Mouse (Mus musculus): Measurements from ENCODE around the gene Gm49333. TPM values are rescaled to one million over a fixed set of nuclear protein-coding genes. Genes with fewer than 3 reads are reported as not detected.
"Not testable (repeated sequence)": the region's sequence is repeated elsewhere in the genome, so short reads cannot be mapped to it uniquely, and the experiment has no call there.

Gm49333 gene
- polyA plus RNA-seq, 1 experiment from 2014 or later: 0.08 TPM

DNA sequence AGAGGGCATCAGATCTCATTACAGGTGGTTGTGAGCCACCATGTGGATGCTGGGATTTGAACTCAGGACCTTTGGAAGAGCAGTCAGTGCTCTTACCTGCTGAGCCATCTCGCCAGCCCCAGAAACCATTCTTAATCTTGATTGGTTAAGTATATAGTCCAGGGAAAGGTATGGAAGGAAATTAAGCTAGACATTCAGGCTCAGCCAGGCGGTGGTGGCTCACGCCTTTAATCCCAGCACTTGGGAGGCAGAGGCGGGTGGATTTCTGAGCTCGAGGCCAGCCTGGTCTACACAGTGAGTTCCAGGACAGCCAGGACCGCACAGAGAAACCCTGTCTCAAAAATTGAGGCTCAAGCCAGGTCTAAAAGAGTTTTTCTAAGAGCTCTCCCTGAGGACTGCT is 56.6 kb downstream of the Gm49333 start, which contains the start of gene Eif4g1:
Eif4g1 (plus strand) TSS at position 301 of the 400 bp plus-strand sequence.
- not testable (repeated sequence) for H3K9me3 ChIP-seq (replicated peaks); H3K27ac ChIP-seq (replicated peaks); H3K4me3 ChIP-seq (replicated peaks); H3K4me2 ChIP-seq; H3K4me1 ChIP-seq (replicated peaks); H3K27me3 ChIP-seq; ATAC-seq (ENCODE audit: insufficient read depth); H3K9ac ChIP-seq
- H3K36me3 ChIP-seq (replicated peaks): peaks cover 10% of the 10 kb centered on the region
- WGBS (ENCODE audit: insufficient replicate concordance): 87% methylated on average over 5 of the region's 6 CpGs

DNA sequence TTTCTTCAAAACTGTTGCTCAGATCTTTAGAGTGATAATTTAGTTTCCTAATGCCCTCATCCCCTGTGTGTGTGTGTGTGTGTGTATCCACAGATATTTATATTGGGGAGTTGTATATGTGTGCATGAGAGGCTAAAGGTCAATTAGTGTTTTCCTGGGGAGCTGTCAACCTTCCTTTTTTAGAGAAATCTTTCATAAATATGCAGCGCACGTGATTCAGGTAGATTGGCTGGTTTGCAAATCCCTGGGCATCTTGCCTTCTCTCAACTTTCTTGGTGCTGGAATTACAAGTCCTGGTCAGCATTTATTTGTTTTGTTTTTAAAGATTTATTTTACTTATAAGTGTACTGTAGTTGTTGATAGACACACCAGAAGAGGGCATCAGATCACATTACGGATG is 58.9 kb downstream of the Gm49333 start:
- Histone ChIP-seq H3K27me3 (no peaks in the 10 kb centered on the region), H3K4me3 (replicated peaks) (no peak overlapping the region), H3K4me2 (no peak overlapping the region), H3K36me3 (replicated peaks) (peaks cover 8% of the 10 kb centered on the region), H3K4me1 (replicated peaks) (peaks cover 30% of the 10 kb centered on the region), H3K9me3 (replicated peaks) (no peaks in the 10 kb centered on the region), H3K27ac (replicated peaks) (no peak overlapping the region), H3K9ac (no peak overlapping the region)
- 80% methylated on average over 3 of the region's 3 CpGs for WGBS (ENCODE audit: insufficient replicate concordance)
- no peak for ATAC-seq (ENCODE audit: insufficient read depth)

DNA sequence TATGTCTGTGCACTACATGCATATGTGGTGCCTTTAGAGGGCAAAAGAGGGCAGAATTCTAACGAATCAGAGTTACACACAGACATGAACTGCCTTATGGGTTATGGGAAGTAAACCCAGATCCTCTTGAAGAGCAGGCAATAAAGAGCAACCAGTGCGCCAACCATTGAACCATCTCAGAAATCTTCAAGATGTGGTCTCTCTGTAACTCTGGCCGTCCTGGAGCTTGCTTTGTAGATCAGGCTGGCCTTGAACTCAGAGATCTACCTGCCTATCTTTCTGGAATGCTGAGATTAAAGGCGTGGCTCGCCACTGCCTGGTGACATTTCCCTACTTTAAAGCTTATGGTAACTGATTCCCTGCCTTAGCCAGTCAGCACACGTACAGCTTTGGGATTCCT is 60.5 kb downstream of the Gm49333 start:
- no peak for ATAC-seq (ENCODE audit: insufficient read depth)
- Histone ChIP-seq H3K9ac (no peak overlapping the region; the same call in 1 of the 2 replicates), H3K4me3 (replicated peaks) (peak overlapping the region; percentile 94), H3K4me2 (peak overlapping the region; percentile 88), H3K4me1 (replicated peaks) (peaks cover 40% of the 10 kb centered on the region), H3K27me3 (no peaks in the 10 kb centered on the region), H3K27ac (replicated peaks) (peak overlapping the region; percentile 65), H3K9me3 (replicated peaks) (no peaks in the 10 kb centered on the region), H3K36me3 (replicated peaks) (peaks cover 24% of the 10 kb centered on the region)
- WGBS (ENCODE audit: insufficient replicate concordance): 13% methylated on average over 6 of the region's 6 CpGs

DNA sequence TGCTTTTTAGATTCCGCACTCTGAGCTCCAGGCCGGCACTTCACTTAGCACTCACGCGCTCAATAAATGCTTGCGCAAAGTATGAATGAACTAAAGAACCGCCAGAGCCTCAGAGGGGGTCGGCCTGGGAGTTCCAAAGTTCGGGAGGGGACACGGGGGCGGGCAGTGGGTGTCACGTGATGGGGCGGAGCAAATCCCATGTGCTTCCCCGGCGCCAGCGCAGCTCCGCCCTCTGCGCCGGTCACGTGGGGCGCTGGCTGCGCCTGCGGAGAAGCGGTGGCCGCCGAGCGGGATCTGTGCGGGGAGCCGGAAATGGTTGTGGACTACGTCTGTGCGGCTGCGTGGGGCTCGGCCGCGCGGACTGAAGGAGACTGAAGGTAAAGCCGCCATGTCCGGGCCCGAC is 61.1 kb downstream of the Gm49333 start:
- Histone ChIP-seq H3K9me3 (replicated peaks) (no peaks in the 10 kb centered on the region), H3K36me3 (replicated peaks) (peaks cover 30% of the 10 kb centered on the region), H3K27ac (replicated peaks) (peak overlapping the region; percentile 92), H3K9ac (peak overlapping the region; percentile 94), H3K4me3 (replicated peaks) (peak overlapping the region; percentile 94), H3K4me1 (replicated peaks) (peaks cover 46% of the 10 kb centered on the region), H3K4me2 (peak overlapping the region; percentile 88), H3K27me3 (no peaks in the 10 kb centered on the region)
- ATAC-seq (ENCODE audit: insufficient read depth): peak; percentile 81
- WGBS (ENCODE audit: insufficient replicate concordance): under 1% methylated on average over 36 of the region's 38 CpGs

- peaks cover 53% of the 10 kb centered on the region for H3K4me1 ChIP-seq (replicated peaks)
Measured at GRCm38 (mm10) chr16:20672965-20673705, 61.7 kb downstream of the Gm49333 start.

DNA sequence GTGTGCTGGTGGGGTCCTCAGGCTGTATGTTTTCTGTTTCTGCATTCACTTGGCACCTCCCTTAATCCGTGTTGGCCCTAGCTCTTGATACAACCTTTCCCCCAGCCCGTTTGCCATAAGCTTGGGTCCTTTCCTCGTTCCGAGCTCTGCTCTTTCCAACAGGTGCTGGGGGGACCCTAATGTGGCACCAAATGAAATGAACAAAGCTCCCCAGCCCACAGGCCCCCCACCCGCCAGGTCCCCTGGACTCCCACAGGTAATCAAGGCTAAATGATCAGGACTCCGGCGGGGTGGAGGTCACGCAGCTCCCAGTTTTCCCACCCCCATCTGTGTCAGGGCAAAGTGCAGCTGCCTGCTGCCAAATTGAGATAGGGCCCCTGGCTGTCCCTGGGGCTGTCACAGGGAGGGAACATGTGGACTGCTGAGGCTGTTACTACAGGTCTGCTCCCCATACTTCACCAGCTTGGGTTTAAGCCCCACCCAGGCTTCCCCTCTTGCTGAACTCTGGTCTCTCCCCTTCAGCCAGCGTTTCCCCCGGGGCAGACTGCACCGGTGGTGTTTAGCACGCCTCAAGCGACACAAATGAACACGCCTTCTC is 62.4 kb downstream of the Gm49333 start:
- H3K4me1 ChIP-seq (replicated peaks): peaks cover 59% of the 10 kb centered on the region
- peak; percentile 72 for ATAC-seq (ENCODE audit: insufficient read depth)

More at GRCm38 (mm10) chr16:20672965-20673705, 61.7 kb downstream of the Gm49333 start:
- H3K4me2 ChIP-seq: peak overlapping the region; percentile 88
- under 1% methylated on average over 61 of the region's 78 CpGs for WGBS (ENCODE audit: insufficient replicate concordance)
- H3K36me3 ChIP-seq (replicated peaks): peaks cover 36% of the 10 kb centered on the region
- ATAC-seq (ENCODE audit: insufficient read depth): peak; percentile 66
- no peaks in the 10 kb centered on the region for H3K9me3 ChIP-seq (replicated peaks)
- peak overlapping the region; percentile 94 for H3K4me3 ChIP-seq (replicated peaks)
- H3K9ac ChIP-seq: peak overlapping the region; percentile 94
- no peaks in the 10 kb centered on the region for H3K27me3 ChIP-seq
- peak overlapping the region; percentile 92 for H3K27ac ChIP-seq (replicated peaks)

DNA sequence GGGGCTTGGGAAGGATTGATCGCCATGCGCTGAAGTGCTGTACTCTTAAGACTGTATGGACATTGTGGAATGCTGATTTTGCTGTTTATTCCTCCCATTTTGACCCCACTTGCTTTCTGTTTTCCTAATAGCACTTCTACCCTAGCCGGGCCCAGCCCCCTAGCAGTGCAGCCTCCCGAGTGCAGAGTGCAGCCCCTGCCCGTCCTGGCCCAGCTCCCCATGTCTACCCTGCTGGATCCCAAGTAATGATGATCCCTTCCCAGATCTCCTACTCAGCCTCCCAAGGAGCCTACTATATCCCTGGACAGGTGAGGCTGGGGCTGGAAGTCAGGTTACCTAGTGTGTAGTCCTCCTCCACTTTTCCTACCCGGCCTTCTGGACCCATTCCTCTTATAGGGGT is 63.8 kb downstream of the Gm49333 start:
- Histone ChIP-seq H3K4me2 (peak overlapping the region; percentile 88), H3K27me3 (no peaks in the 10 kb centered on the region), H3K27ac (replicated peaks) (peak overlapping the region; percentile 92), H3K9ac (0 out of 2 replicates have a peak overlapping the region, but pooled peaks have one; percentile 6), H3K4me1 (replicated peaks) (peaks cover 60% of the 10 kb centered on the region), H3K9me3 (replicated peaks) (no peaks in the 10 kb centered on the region), H3K4me3 (replicated peaks) (peak overlapping the region; percentile 94; the same call in 1 of the 2 replicates), H3K36me3 (replicated peaks) (peaks cover 57% of the 10 kb centered on the region)
- no peak for ATAC-seq (ENCODE audit: insufficient read depth)
- WGBS (ENCODE audit: insufficient replicate concordance): 79% methylated on average over 6 of the region's 6 CpGs

More for the DNA sequence above, 62.4 kb downstream of the Gm49333 start:
- no peaks in the 10 kb centered on the region for H3K27me3 ChIP-seq
- peak overlapping the region; percentile 92 for H3K27ac ChIP-seq (replicated peaks)
- peak overlapping the region; percentile 94 for H3K9ac ChIP-seq
- H3K4me3 ChIP-seq (replicated peaks): peak overlapping the region; percentile 94
- H3K36me3 ChIP-seq (replicated peaks): peaks cover 43% of the 10 kb centered on the region
- H3K9me3 ChIP-seq (replicated peaks): no peaks in the 10 kb centered on the region
- 2% methylated on average over 14 of the region's 14 CpGs for WGBS (ENCODE audit: insufficient replicate concordance)
- peak overlapping the region; percentile 88 for H3K4me2 ChIP-seq

DNA sequence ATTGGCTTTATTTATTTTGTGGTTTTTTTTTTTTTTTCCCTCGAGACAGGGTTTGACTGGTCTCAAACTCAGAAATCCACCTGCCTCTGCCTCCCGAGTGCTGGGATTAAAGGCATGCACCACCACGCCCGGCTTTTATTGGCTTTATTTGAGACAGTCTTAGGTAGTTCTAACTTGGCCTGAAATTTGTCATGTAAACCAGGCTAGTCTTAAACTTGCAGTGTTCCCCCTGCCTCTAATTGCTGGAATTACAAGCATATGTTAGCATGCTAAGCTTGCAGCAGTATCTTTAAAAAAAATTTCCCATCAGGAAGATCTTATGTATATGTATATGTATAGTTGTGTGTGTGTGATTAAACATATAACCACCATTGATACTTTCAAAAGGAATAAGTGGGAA is 65.3 kb downstream of the Gm49333 start:
- H3K36me3 ChIP-seq (replicated peaks): peaks cover 72% of the 10 kb centered on the region
- no peaks in the 10 kb centered on the region for H3K9me3 ChIP-seq (replicated peaks)
- ATAC-seq (ENCODE audit: insufficient read depth): no peak
- H3K9ac ChIP-seq: no peak overlapping the region
- WGBS (ENCODE audit: insufficient replicate concordance): 81% methylated on average over 4 of the region's 4 CpGs
- no peak overlapping the region for H3K4me2 ChIP-seq
- H3K4me1 ChIP-seq (replicated peaks): peaks cover 59% of the 10 kb centered on the region
- H3K27me3 ChIP-seq: no peaks in the 10 kb centered on the region
- H3K27ac ChIP-seq (replicated peaks): no peak overlapping the region
- H3K4me3 ChIP-seq (replicated peaks): no peak overlapping the region

GRCm38 (mm10) chr16:20677380-20677779 is 66.0 kb downstream of the Gm49333 start:
- Histone ChIP-seq H3K27me3 (no peaks in the 10 kb centered on the region), H3K4me3 (replicated peaks) (no peak overlapping the region), H3K27ac (replicated peaks) (peak overlapping the region; percentile 72), H3K9ac (peak overlapping the region; percentile 23; the same call in 1 of the 2 replicates), H3K4me2 (peak overlapping the region; percentile 38), H3K9me3 (replicated peaks) (no peaks in the 10 kb centered on the region), H3K36me3 (replicated peaks) (peaks cover 79% of the 10 kb centered on the region), H3K4me1 (replicated peaks) (peaks cover 52% of the 10 kb centered on the region)
- 77% methylated on average over 5 of the region's 5 CpGs for WGBS (ENCODE audit: insufficient replicate concordance)
- no peak for ATAC-seq (ENCODE audit: insufficient read depth)

DNA sequence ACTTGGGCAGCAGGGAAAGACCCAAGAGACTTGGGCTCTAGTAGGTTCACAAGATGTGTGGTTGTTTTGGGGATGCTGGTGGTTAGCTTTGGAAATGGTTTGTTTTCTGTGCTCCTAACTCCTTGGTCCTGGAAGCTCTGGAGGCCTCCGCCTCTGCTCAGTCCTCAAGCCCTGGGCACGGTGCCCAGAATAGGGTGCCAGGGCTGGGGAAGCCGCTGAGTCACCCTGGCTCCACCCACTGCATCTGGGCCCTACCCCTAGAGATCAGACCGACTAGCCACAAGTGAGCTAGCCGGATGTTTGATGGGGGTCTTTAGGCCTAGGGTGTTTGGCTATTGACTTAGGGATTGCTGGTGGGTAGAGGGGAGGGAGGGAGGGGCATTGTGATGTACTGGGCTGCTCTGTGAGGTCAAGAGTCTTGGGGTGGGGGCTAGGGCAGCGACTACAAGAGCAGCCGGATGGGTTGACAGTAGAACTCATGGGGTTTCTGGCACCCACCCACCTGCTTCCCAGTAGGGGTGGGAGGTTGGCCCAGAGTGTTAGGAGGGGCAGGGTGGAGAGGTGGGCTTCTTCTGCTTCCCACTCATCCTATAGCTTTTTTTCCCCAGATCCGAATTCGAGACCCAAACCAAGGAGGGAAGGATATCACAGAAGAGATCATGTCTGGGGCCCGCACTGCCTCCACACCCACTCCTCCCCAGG is 66.7 kb downstream of the Gm49333 start:
- peaks cover 86% of the 10 kb centered on the region for H3K36me3 ChIP-seq (replicated peaks)
- H3K9ac ChIP-seq: peak overlapping the region; percentile 23; the same call in 1 of the 2 replicates
- peaks cover 52% of the 10 kb centered on the region for H3K4me1 ChIP-seq (replicated peaks)
- H3K4me2 ChIP-seq: peak overlapping the region; percentile 38
- no peaks in the 10 kb centered on the region for H3K27me3 ChIP-seq
- 0 out of 2 replicates have a peak overlapping the region, but pooled peaks have one; percentile 1 for H3K4me3 ChIP-seq (replicated peaks)
- no peaks in the 10 kb centered on the region for H3K9me3 ChIP-seq (replicated peaks)
- 65% methylated on average over 10 of the region's 10 CpGs for WGBS (ENCODE audit: insufficient replicate concordance)
- ATAC-seq (ENCODE audit: insufficient read depth): peak; percentile 60
- peak overlapping the region; percentile 72 for H3K27ac ChIP-seq (replicated peaks)

DNA sequence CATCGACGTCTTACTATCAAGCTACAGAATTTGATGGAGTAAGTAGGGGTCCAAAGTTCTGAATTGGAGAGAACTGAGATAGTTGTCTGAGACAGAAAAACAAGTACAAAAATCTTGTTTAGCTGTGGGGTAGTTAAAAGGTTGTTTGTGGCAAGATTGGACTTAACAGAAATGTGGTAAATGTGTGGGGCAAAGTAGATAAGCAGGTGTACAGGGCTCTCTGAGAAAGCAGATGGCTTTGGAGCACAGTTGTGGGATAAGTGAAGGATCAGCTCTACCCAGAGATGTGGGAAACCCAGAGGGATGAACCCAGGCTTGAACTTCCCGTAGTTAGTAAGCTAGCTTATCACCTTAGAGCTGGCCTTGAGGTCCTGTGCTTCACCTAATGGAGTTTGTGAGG is 79.4 kb downstream of the Gm49333 start:
- Histone ChIP-seq H3K4me1 (replicated peaks) (peaks cover 50% of the 10 kb centered on the region), H3K9me3 (replicated peaks) (no peaks in the 10 kb centered on the region), H3K27ac (replicated peaks) (no peak overlapping the region), H3K36me3 (replicated peaks) (peaks cover 70% of the 10 kb centered on the region), H3K4me2 (no peak overlapping the region), H3K4me3 (replicated peaks) (no peak overlapping the region), H3K27me3 (peaks cover 26% of the 10 kb centered on the region), H3K9ac (no peak overlapping the region)
- 55% methylated on average over 3 of the region's 3 CpGs for WGBS (ENCODE audit: insufficient replicate concordance)
- no peak for ATAC-seq (ENCODE audit: insufficient read depth)
